Comparison of ENCODE assay signal across 9 mouse cellular contexts in genomic region chr6:51798577-51799240, GRCm38 (mm10).
DNase-seq lines count a peak whose midpoint lies in the region.
"Had no signal": no experiment of that assay in that cellular context is flagged by ENCODE, and none has a peak within 500 bp of the region (broad histone marks: within the 10 kb centered on the region; RNA-seq: fewer than 3 reads in every experiment).

No protein-coding gene starts in this region.

- peak; percentile 46 for DNase-seq in layer of hippocampus, adult 11-12 months (ENCODE audit: low spot score)
- DNase-seq in layer of hippocampus, postnatal 25 days (ENCODE audit: extremely low spot score in 1 of 2, low spot score in 1 of 2) = no peak
- peak; percentile 26 to 48 for DNase-seq in adrenal gland, adult 18-20 months (ENCODE audit: low spot score in 2 of 2)
- DNase-seq in adrenal gland, postnatal 14 days = peak; percentile 66
- DNase-seq in layer of hippocampus, adult 9-11 months = peak; percentile 64
- no peak for DNase-seq in testis, postnatal 14 days (ENCODE audit: low spot score)
- DNase-seq in thymus, adult 18-20 months = no peak
- DNase-seq: cerebellum, adult 9-11 months; gastrocnemius, postnatal 36 days had no signal

Comparison
In these comparisons a context has a peak if more than half of its experiments do, and no peak if none do; other contexts are left out.
1. DNase-seq: peak in layer of hippocampus, adult 11-12 months (single experiment), adrenal gland, adult 18-20 months (2 of 2), adrenal gland, postnatal 14 days (single experiment) and layer of hippocampus, adult 9-11 months (single experiment); none in layer of hippocampus, postnatal 25 days (0 of 2), testis, postnatal 14 days (single experiment) and thymus, adult 18-20 months (0 of 2).